ENCODE assay signal across 33 mouse cellular contexts in genomic region chr7:75750581-75750980, GRCm38 (mm10).
DNase-seq lines count a peak whose midpoint lies in the region; ATAC-seq and TF ChIP-seq lines count a peak whose summit lies in the region.
"Had no signal": no experiment of that assay in that cellular context is flagged by ENCODE, and none has a peak within 500 bp of the region (broad histone marks: within the 10 kb centered on the region; RNA-seq: fewer than 3 reads in every experiment).

No protein-coding gene starts in this region.

- H3K9ac ChIP-seq in liver, embryonic 14.5 days (replicated peaks) = peak overlapping the region; percentile 31
- H3K9ac ChIP-seq in forebrain, postnatal 0 days = no peak overlapping the region
- H3K9ac ChIP-seq: embryonic facial prominence, embryonic 12.5 days; hindbrain, embryonic 15.5 days; limb, embryonic 13.5 days; midbrain, embryonic 12.5 days; neural tube, embryonic 15.5 days had no signal

- H3K4me2 ChIP-seq in liver, embryonic 14.5 days (ENCODE audit: low read depth) = peak overlapping the region; percentile 9
- no peak overlapping the region for H3K4me2 ChIP-seq in forebrain, postnatal 0 days (ENCODE audit: low read depth)
- H3K4me2 ChIP-seq: embryonic facial prominence, embryonic 12.5 days; hindbrain, embryonic 15.5 days; limb, embryonic 13.5 days; midbrain, embryonic 12.5 days; neural tube, embryonic 15.5 days had no signal

- no peaks in the 10 kb centered on the region for H3K9me3 ChIP-seq in heart, embryonic 10.5 days
- H3K9me3 ChIP-seq in megakaryocyte, embryonic 14.5 days = no peaks in the 10 kb centered on the region
- H3K9me3 ChIP-seq in liver, embryonic 14.5 days (ENCODE audit: control insufficient read depth, low read length) = no peaks in the 10 kb centered on the region
- H3K9me3 ChIP-seq in forebrain, postnatal 0 days (ENCODE audit: low read length) = no peaks in the 10 kb centered on the region
- H3K9me3 ChIP-seq: embryonic facial prominence, embryonic 12.5 days; hindbrain, embryonic 10.5 days; hindbrain, embryonic 15.5 days; limb, embryonic 13.5 days; midbrain, embryonic 12.5 days; neural tube, embryonic 15.5 days had no signal

- peak overlapping the region; percentile 36; the same call in 1 of the 2 replicates for H3K27ac ChIP-seq in heart, embryonic 10.5 days
- H3K27ac ChIP-seq in liver, embryonic 14.5 days = peak overlapping the region; percentile 71
- no peak overlapping the region for H3K27ac ChIP-seq in forebrain, postnatal 0 days (ENCODE audit: low read depth, low read length)
- H3K27ac ChIP-seq: embryonic facial prominence, embryonic 12.5 days; gastrocnemius, adult 2 months; heart, adult 2 months; hindbrain, embryonic 15.5 days; limb, embryonic 13.5 days; macrophage; midbrain, embryonic 12.5 days; neural tube, embryonic 15.5 days; stomach, postnatal 0 days had no signal

- H3K4me1 ChIP-seq in heart, embryonic 10.5 days = peaks cover 48% of the 10 kb centered on the region
- peaks cover 82% of the 10 kb centered on the region for H3K4me1 ChIP-seq in megakaryocyte, embryonic 14.5 days
- peaks cover 16 to 33% of the 10 kb centered on the region in 2 experiments for H3K4me1 ChIP-seq in liver, embryonic 14.5 days (replicated peaks; ENCODE audit: control insufficient read depth in 2 of 2, insufficient read depth in 2 of 2, low read length in 1 of 2)
- H3K4me1 ChIP-seq in forebrain, postnatal 0 days (ENCODE audit: insufficient read depth) = no peaks in the 10 kb centered on the region
- H3K4me1 ChIP-seq: limb, embryonic 13.5 days had no signal

- no peaks in the 10 kb centered on the region for H3K27me3 ChIP-seq in heart, embryonic 10.5 days (ENCODE audit: insufficient read depth, poor library complexity, severe bottlenecking)
- no peaks in the 10 kb centered on the region for H3K27me3 ChIP-seq in megakaryocyte, embryonic 14.5 days (replicated peaks)
- no peaks in the 10 kb centered on the region for H3K27me3 ChIP-seq in liver, embryonic 14.5 days (ENCODE audit: control insufficient read depth, insufficient read depth, low read length)
- no peaks in the 10 kb centered on the region for H3K27me3 ChIP-seq in forebrain, postnatal 0 days (ENCODE audit: insufficient read depth, low read length)
- H3K27me3 ChIP-seq: embryonic facial prominence, embryonic 12.5 days; hindbrain, embryonic 15.5 days; limb, embryonic 13.5 days; midbrain, embryonic 12.5 days; neural tube, embryonic 15.5 days; Patski had no signal

- TF ChIP-seq EP300 in liver, embryonic 14.5 days (IDR thresholded peaks at IDR 0.05; ENCODE audit: low read depth) = no peak

- peaks cover 85% of the 10 kb centered on the region for H3K36me3 ChIP-seq in heart, embryonic 10.5 days
- H3K36me3 ChIP-seq in megakaryocyte, embryonic 14.5 days (replicated peaks; ENCODE audit: low read length) = peaks cover 97% of the 10 kb centered on the region
- peaks cover 66% of the 10 kb centered on the region for H3K36me3 ChIP-seq in liver, embryonic 14.5 days (replicated peaks; ENCODE audit: control insufficient read depth, insufficient read depth, low read depth)
- H3K36me3 ChIP-seq in forebrain, postnatal 0 days (ENCODE audit: insufficient read depth) = no peaks in the 10 kb centered on the region; the same call in 1 of the 2 replicates
- H3K36me3 ChIP-seq: hindbrain, embryonic 15.5 days had no signal

- no peak overlapping the region for H3K4me3 ChIP-seq in heart, embryonic 10.5 days
- peak overlapping the region; percentile 25 for H3K4me3 ChIP-seq in megakaryocyte, embryonic 14.5 days (replicated peaks)
- H3K4me3 ChIP-seq in liver, embryonic 14.5 days (ENCODE audit: insufficient read depth in 1 of 2, low read depth in 2 of 2, low read length in 2 of 2) = no peak overlapping the region
- H3K4me3 ChIP-seq in forebrain, postnatal 0 days (ENCODE audit: low read depth, low read length) = no peak overlapping the region
- H3K4me3 ChIP-seq: embryonic facial prominence, embryonic 12.5 days; gastrocnemius, adult 2 months; heart, adult 2 months; hindbrain, embryonic 10.5 days; hindbrain, embryonic 15.5 days; limb, embryonic 13.5 days; midbrain, embryonic 12.5 days; neural tube, embryonic 15.5 days had no signal

- no peak for DNase-seq in heart, embryonic 10.5 days (ENCODE audit: low spot score)
- DNase-seq in heart, postnatal 4 days = no peak
- no peak for DNase-seq in liver, embryonic 14.5 days (ENCODE audit: low read depth in 3 of 3, low spot score in 3 of 3)
- DNase-seq in forebrain, postnatal 0 days = no peak
- no peak for DNase-seq in layer of hippocampus, adult 11-12 months (ENCODE audit: low spot score)
- DNase-seq: adrenal gland, postnatal 10 days; cerebellum, adult 9-10 months; cerebellum, postnatal 36 days; embryo, embryonic 11 days; gastrocnemius, adult 2 months; gastrocnemius, postnatal 36 days; heart, adult 2 months; kidney, adult 11 months; lung, adult 2 months; lung, postnatal 10 days; retina, postnatal 1 day; right cerebral cortex, postnatal 25 days; spleen, adult 18-20 months; thymus, adult 18-20 months; thymus, postnatal 25 days had no signal

- WGBS in heart, embryonic 10.5 days = 74% methylated on average over 9 of the region's 9 CpGs
- 82% methylated on average over 9 of the region's 9 CpGs for WGBS in liver, embryonic 14.5 days (ENCODE audit: insufficient replicate concordance)
- 87% methylated on average over 9 of the region's 9 CpGs for WGBS in forebrain, postnatal 0 days

- no peak for ATAC-seq in megakaryocyte, adult 5-6 weeks (ENCODE audit: poor library complexity, severe bottlenecking)
- no peak for ATAC-seq in liver, embryonic 14.5 days (ENCODE audit: insufficient read depth)
- ATAC-seq in forebrain, postnatal 0 days = no peak
- ATAC-seq: forebrain, embryonic 14.5 days; inflammation-experienced regulatory T-cells, adult 6 months; Patski had no signal

- TF ChIP-seq CTCF in liver, embryonic 14.5 days (IDR thresholded peaks at IDR 0.05; ENCODE audit: low read depth) = peak; percentile 8; the same call in 1 of the 2 replicates
- no peak for TF ChIP-seq CTCF in forebrain, postnatal 0 days (IDR thresholded peaks at IDR 0.05; ENCODE audit: low read depth)
